Mouse (Mus musculus) limb, embryonic 14.5 days (tissue): ENCODE results near the gene Mob3b. TPM values are rescaled to one million over a fixed set of nuclear protein-coding genes. Genes with fewer than 3 reads are reported as not detected.

ENCODE experiments used
- ATAC-seq: fragments of 200-750 bp; cut with Nextera tagmentation; 2 replicates; pipeline ENCODE4 v1.8.0; 2017; ENCODE audit warnings: low read depth, moderate number of reproducible peaks, moderate TSS enrichment; ENCODE audit not compliant: low FRiP score
- DNase-seq: peaks from one replicate; pipeline ENCODE4 v3.0.0-alpha.2; 2015; ENCODE audit warnings: low spot score
- H3K27ac ChIP-seq: fragments of 300-500 bp; sonication (generic); replicated peaks from 2 replicates; pipeline ENCODE4 v1.5.1; 2014; ENCODE audit warnings: low read depth, mild to moderate bottlenecking, low read length, moderate library complexity, mixed read lengths
- H3K27me3 ChIP-seq: fragments of 300-500 bp; sonication (generic); 2 replicates; pipeline ENCODE4 v1.6.1; 2014; ENCODE audit warnings: low read length, mixed read lengths; ENCODE audit not compliant: control insufficient read depth, insufficient read depth
- H3K36me3 ChIP-seq: fragments of 300-500 bp; sonication (generic); 2 replicates; pipeline ENCODE4 v1.6.1; 2014; ENCODE audit warnings: mild to moderate bottlenecking, low read length, moderate library complexity, mixed read lengths; ENCODE audit not compliant: control insufficient read depth, insufficient read depth
- H3K4me1 ChIP-seq: fragments of 300-500 bp; sonication (generic); 2 replicates; pipeline ENCODE4 v1.6.1; 2014; ENCODE audit warnings: antibody characterized with exemption, low read length, mixed read lengths; ENCODE audit not compliant: control insufficient read depth, insufficient read depth
- H3K4me2 ChIP-seq: fragments of 300-500 bp; sonication (generic); replicated peaks from 2 replicates; pipeline ENCODE4 v1.6.1; 2014; ENCODE audit warnings: low read depth, mild to moderate bottlenecking, low read length, moderate library complexity; ENCODE audit not compliant: severe bottlenecking
- H3K4me3 ChIP-seq: fragments of 300-500 bp; sonication (generic); replicated peaks from 2 replicates; pipeline ENCODE4 v1.5.1; 2014; ENCODE audit warnings: low read length
- H3K9ac ChIP-seq: fragments of 300-500 bp; sonication (generic); 2 replicates; pipeline ENCODE4 v1.6.1; 2014; ENCODE audit warnings: mild to moderate bottlenecking, low read depth, low read length, moderate library complexity; ENCODE audit not compliant: severe bottlenecking
- H3K9me3 ChIP-seq: fragments of 300-500 bp; sonication (generic); 2 replicates; pipeline ENCODE4 v1.6.1; 2016; ENCODE audit warnings: low read length; ENCODE audit not compliant: control insufficient read depth
- POLR2A ChIP-seq: fragments of 200-500 bp; IDR thresholded peaks from 2 replicates; pipeline ENCODE4 v1.8.0; 2012; ENCODE audit warnings: inconsistent platforms, mild to moderate bottlenecking, moderate library complexity, borderline replicate concordance; ENCODE audit not compliant: insufficient read depth, insufficient read length; ENCODE audit errors: extremely low read depth
- WGBS: fragments of 180-500 bp; shearing (Covaris S2); extraction: QIAGEN DNeasy Blood & Tissue Kit; methylation state at CpG from one replicate; pipeline ENCODE4 v1.1.7; 2014; 5-methylcytosine and 5-hydroxymethylcytosine counted together
- polyA plus RNA-seq, 2 experiments: library from polyadenylated mRNA; depleted of rRNA in 1 of 2; stranded (reverse) in 1 of 2; unstranded in 1 of 2; fragments of >200 nt; fragmentation: Nextera tagmentation in 1 of 2; extraction: Ambion mirVana in 1 of 2; gene quantifications; 2 replicates each; pipeline versions ENCODE4 v1.2.1 to v1.2.3; 2012 to 2014

Gene Mob3b
- polyA plus RNA-seq, 2 experiments = 3.3 to 7.8 TPM

- no peak for TF ChIP-seq POLR2A
- Histone ChIP-seq H3K27me3 (no peaks in the 10 kb centered on the region), H3K4me2 (no peak overlapping the region), H3K27ac (no peak overlapping the region), H3K4me1 (no peaks in the 10 kb centered on the region), H3K4me3 (no peak overlapping the region), H3K9me3 (no peaks in the 10 kb centered on the region), H3K36me3 (no peaks in the 10 kb centered on the region), H3K9ac (no peak overlapping the region)
- no peak for DNase-seq
- 56% methylated on average over 6 of the region's 6 CpGs for WGBS
- ATAC-seq = no peak
Observed at GRCm38 (mm10) chr4:35130411-35130948, 26.8 kb downstream of the Mob3b start.

DNA sequence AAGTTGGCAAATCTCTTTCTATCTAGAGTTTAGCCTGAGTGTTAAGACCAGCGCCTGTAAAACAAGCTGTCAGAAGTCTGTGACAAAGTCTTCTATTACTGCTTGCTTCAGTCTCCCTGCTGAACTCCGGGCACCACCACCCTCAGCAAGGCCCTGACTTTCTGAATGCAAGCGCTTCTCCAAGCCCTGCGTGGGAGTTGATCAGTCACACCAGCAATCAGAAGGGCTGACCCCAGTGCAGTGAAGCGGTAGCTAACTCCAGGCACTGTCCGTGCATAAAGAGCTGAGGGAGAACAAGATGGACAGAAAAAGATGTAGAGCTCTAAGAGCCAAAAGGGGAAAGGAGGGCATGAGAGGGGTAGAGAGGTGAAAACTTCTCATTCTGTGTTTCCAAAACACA, 29.5 kb downstream of the Mob3b start:
- ATAC-seq = no peak
- Histone ChIP-seq H3K9me3 (no peaks in the 10 kb centered on the region), H3K9ac (no peak overlapping the region), H3K27ac (no peak overlapping the region), H3K27me3 (no peaks in the 10 kb centered on the region), H3K4me2 (no peak overlapping the region), H3K36me3 (no peaks in the 10 kb centered on the region), H3K4me3 (no peak overlapping the region), H3K4me1 (peaks cover 2% of the 10 kb centered on the region; the same call in 1 of the 2 replicates)
- no peak for TF ChIP-seq POLR2A
- 72% methylated on average over 6 of the region's 6 CpGs for WGBS
- no peak for DNase-seq

- no peak for DNase-seq
- Histone ChIP-seq H3K9ac (no peak overlapping the region), H3K4me2 (no peak overlapping the region), H3K9me3 (no peaks in the 10 kb centered on the region), H3K27ac (no peak overlapping the region), H3K4me3 (no peak overlapping the region), H3K27me3 (no peaks in the 10 kb centered on the region), H3K4me1 (peaks cover 5% of the 10 kb centered on the region; the same call in 1 of the 2 replicates), H3K36me3 (no peaks in the 10 kb centered on the region)
- no peak for TF ChIP-seq POLR2A
- whole genome bisulfite sequencing = 85% methylated on average over 9 of the region's 9 CpGs
- ATAC-seq = no peak
Observed at GRCm38 (mm10) chr4:35126776-35127175, 30.5 kb downstream of the Mob3b start.

- Histone ChIP-seq H3K9ac (no peak overlapping the region), H3K4me1 (peaks cover 5% of the 10 kb centered on the region; the same call in 1 of the 2 replicates), H3K9me3 (no peaks in the 10 kb centered on the region), H3K4me3 (no peak overlapping the region), H3K27ac (no peak overlapping the region), H3K36me3 (no peaks in the 10 kb centered on the region), H3K4me2 (no peak overlapping the region), H3K27me3 (no peaks in the 10 kb centered on the region)
- 11% methylated on average over 6 of the region's 6 CpGs for WGBS
- ATAC-seq (peak; percentile 55; the same call in 1 of the 2 replicates), DNase-seq (no peak)
- TF ChIP-seq POLR2A = no peak
Observed at GRCm38 (mm10) chr4:35125299-35125777, 31.9 kb downstream of the Mob3b start.

GRCm38 (mm10) chr4:35124027-35124426, 33.3 kb downstream of the Mob3b start:
- DNase-seq (no peak), ATAC-seq (no peak)
- 91% methylated on average over 11 of the region's 11 CpGs for WGBS
- H3K4me3 ChIP-seq = no peak overlapping the region
- H3K27me3 ChIP-seq = no peaks in the 10 kb centered on the region
- no peaks in the 10 kb centered on the region for H3K36me3 ChIP-seq
- H3K27ac ChIP-seq = no peak overlapping the region
- no peak overlapping the region for H3K9ac ChIP-seq
- H3K4me2 ChIP-seq = no peak overlapping the region
- no peaks in the 10 kb centered on the region for H3K9me3 ChIP-seq
- TF ChIP-seq POLR2A = no peak
- peaks cover 5% of the 10 kb centered on the region; the same call in 1 of the 2 replicates for H3K4me1 ChIP-seq
